Mouse (Mus musculus) T-helper 1 cell (primary cell): ENCODE measurements around the gene Timm29.
"Not testable (repeated sequence)": the region's sequence is repeated elsewhere in the genome, so short reads cannot be mapped to it uniquely, and the experiment has no call there.

Experiments used
- in situ Hi-C: fragments of 300-600 bp; cut with MboI, MseI; formaldehyde crosslinking; loops from one replicate; pipeline ENCODE4 v1.15.1; 2025; ENCODE audit warnings: high pct_unique_total_duplicates

The Timm29 gene

DNA sequence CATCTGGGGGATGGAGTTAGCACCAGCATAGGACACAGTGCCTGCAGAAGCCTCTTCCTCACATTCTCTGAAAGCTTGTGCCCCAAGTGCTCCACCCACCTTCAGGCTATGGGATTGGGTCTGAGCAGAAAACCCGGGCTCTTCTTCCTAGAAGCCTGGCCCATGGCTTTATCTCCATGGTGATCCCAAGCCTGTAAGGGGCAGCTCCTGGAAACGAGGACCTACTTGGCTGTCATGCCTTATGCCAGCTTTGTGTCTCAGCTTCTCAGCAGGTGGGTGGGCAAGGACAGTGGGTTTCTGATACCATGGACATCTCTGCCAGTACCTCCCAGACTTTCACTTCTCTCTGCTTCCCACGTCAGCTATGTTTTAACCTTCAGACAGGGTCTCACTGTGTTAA is 14.3 kb upstream of the Timm29 start:
- in situ Hi-C loops = no loop called here

GRCm38 (mm10) chr9:21585401-21585800 is 7.1 kb upstream of the Timm29 start:
- in situ Hi-C loops = no loop called here

GRCm38 (mm10) chr9:21587678-21588349 is 4.7 kb upstream of the Timm29 start:
- in situ Hi-C loops = no loop called here

GRCm38 (mm10) chr9:21588350-21588749 is 4.2 kb upstream of the Timm29 start:
- in situ Hi-C loops = no loop called here

GRCm38 (mm10) chr9:21589538-21589937 is 3.0 kb upstream of the Timm29 start:
- in situ Hi-C loops = no loop called here

- in situ Hi-C loops = no loop called here
Observed at GRCm38 (mm10) chr9:21591127-21591830, 1.2 kb upstream of the Timm29 start.

DNA sequence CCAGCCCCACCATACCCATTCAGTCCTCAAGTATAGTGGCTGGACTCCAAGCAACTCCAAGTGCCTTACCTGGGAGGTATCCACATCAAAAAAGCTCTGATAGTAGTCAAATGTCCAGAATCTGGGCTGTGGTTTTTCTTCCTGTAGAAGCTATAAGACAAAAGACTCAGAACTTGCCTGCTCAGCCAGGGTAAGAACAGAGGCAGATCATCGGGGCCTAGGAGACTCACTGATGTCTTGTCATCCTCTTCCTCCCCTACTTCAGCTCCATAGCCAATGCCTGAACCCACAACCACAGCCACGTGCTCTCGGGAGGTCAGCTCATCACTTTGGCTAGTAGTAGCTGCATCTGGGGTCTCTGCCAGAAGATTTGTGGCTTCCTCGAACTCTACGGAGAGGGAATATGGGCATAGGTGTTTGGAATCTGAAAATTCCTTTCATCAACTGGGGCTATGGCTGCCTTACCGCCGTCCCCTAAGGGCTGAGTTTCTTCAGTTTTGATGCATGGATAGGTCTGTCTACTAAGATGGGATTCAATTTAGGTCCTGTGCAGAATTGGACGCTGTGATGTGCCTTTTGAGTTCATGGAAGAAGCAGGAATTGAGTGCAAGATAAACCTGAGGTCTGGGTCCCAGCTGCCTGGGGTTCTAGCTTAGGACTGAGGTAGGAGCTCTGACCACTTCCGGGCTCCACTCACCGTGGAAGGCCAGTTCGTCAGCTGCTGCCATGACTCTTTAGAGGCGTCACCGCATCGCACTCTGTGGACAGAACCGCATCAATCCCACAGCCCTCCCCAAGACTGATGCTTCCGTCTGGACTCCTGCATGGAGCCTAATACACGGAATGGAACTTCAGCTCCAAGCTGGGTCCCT is 455 bp upstream of the Timm29 start:
- in situ Hi-C loops = no loop called here

GRCm38 (mm10) chr9:21593122-21593721 is 700 bp downstream of the Timm29 start:
- in situ Hi-C loops = no loop called here

- in situ Hi-C loops = not testable (repeated sequence)
Observed at GRCm38 (mm10) chr9:21594350-21594749, 1.8 kb downstream of the Timm29 start.

DNA sequence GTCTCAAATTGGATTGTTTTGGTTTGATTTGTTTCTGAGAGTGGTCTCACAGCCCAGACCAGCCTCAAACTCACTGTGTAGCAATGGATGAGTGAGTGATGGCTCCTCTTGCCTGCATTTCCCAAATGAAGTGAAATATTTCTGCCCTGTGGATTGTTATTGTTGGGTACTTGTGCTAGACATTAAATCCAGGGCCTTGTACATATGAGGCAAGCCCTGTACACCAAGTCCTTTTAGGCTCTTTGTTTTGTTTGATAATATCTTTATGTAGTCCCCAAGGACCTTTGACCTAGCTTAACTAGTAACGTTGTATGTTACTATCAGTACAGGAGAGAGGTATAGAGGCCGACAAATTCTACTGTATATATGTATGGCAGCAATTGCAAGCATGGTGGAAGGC is 2.3 kb downstream of the Timm29 start:
- in situ Hi-C loops = no loop called here

GRCm38 (mm10) chr9:21598198-21598597 is 5.7 kb downstream of the Timm29 start:
- in situ Hi-C loops = no loop called here

GRCm38 (mm10) chr9:21600186-21600585 is 7.7 kb downstream of the Timm29 start:
- in situ Hi-C loops = no loop called here

DNA sequence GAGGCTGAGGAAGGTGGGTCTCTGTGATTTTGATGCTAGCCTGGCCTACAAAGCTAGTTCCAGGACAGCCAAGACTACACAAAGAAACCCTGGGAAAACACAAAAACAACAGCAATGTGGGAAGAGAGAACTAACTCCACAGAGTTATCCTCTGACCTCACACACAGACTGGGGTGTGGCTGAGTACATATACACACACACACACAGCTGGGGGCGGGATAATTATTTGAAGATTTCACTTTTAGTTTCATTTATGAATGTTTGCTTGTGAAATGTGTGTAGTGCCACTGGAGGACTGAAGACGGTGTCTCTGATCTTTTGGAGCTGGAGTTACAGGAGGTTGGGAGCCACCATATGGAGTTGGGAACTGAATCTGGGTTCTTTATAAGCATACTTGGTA is 8.6 kb downstream of the Timm29 start:
- in situ Hi-C loops = no loop called here

- in situ Hi-C loops = no loop called here
Observed at GRCm38 (mm10) chr9:21601722-21602399, 9.3 kb downstream of the Timm29 start.

GRCm38 (mm10) chr9:21604119-21604518 is 11.6 kb downstream of the Timm29 start:
- in situ Hi-C loops = no loop called here

DNA sequence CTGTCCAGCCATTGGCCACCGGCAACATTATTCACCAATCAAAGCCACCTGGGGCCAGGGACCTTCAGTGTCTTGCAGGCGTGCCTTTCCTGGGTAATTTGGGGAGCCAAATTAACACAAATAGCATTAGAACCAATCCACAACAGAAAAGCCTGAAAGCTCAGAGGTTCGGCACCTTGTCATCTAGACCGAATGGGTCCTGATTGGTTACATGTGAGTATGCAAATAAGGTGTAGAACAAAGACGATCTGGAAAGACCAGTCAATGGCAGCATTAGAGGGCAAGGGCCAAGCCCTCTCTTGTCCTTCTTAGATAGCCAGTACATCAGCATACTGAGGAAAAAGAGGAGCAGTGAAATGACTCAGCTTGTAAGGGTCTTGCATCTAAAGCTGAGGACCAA is 13.3 kb downstream of the Timm29 start:
- in situ Hi-C loops = no loop called here

GRCm38 (mm10) chr9:21606648-21607047 is 14.1 kb downstream of the Timm29 start:
- in situ Hi-C loops = no loop called here

GRCm38 (mm10) chr9:21609861-21610260 is 17.3 kb downstream of the Timm29 start:
- in situ Hi-C loops = no loop called here

DNA sequence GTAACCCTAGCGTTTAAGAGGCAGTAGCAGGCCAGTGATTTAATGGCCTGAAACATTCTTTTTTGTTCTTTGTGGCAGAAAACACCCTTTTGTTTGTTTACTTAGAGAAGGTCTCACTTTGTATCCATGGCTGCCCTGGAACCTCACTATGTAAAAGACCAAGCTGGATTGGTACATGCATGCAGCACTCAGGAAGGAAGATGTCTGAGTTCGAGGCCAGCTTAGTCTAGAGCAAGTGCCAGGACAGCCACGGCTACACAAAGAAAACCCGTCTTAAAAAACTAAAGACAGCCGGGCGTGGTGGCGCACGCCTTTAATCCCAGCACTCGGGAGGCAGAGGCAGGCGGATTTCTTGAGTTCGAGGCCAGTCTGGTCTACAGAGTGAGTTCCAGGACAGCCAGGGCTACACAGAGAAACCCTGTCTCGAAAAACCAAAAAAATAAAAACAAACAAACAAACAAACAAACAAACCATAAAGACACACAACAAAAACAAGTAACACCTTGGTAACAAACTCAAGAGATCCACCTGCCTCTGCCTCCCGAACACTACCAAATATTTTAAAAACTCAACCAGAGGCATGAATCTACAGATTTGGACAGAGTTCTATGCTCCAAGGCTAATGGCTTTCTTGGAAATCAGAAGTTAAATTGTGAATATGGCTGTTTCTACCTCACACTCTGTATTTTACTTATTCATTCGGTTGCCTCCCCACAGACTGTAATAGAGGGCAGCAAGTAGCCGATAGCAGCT is 22.5 kb downstream of the Timm29 start:
- in situ Hi-C loops = no loop called here

- in situ Hi-C loops = no loop called here
Observed at GRCm38 (mm10) chr9:21615617-21616231, 23.2 kb downstream of the Timm29 start, which contains the start of gene Smarca4. Gene Smarca4, plus strand, starts transcription at chr9:21616169.
